Mouse (Mus musculus) neural tube, embryonic 12.5 days (tissue): ENCODE results near the gene Sf3b3. TPM values are rescaled to one million over a fixed set of nuclear protein-coding genes. Genes with fewer than 3 reads are reported as not detected.
A peak's percentile ranks its signal among the peaks of the same experiment; 100 is the strongest.

Experiments used
- ATAC-seq: fragments of 200-750 bp; cut with Nextera tagmentation; 2 replicates; pipeline ENCODE4 v1.8.0; 2017; ENCODE audit warnings: low read depth, mild to moderate bottlenecking, moderate TSS enrichment, moderate library complexity; ENCODE audit not compliant: low FRiP score
- H3K27ac ChIP-seq: fragments of 300-500 bp; sonication (generic); 2 replicates; pipeline ENCODE4 v1.5.1; 2016
- H3K27me3 ChIP-seq: fragments of 300-500 bp; sonication (generic); replicated peaks from 2 replicates; pipeline ENCODE4 v1.6.1; 2016; ENCODE audit warnings: mild to moderate bottlenecking
- H3K36me3 ChIP-seq: fragments of 300-500 bp; sonication (generic); 2 replicates; pipeline ENCODE4 v1.6.1; 2016; ENCODE audit warnings: mild to moderate bottlenecking
- H3K4me1 ChIP-seq: fragments of 300-500 bp; sonication (generic); 2 replicates; pipeline ENCODE4 v1.6.1; 2016
- H3K4me2 ChIP-seq: fragments of 300-500 bp; sonication (generic); replicated peaks from 2 replicates; pipeline ENCODE4 v1.6.1; 2016; ENCODE audit warnings: mild to moderate bottlenecking
- H3K4me3 ChIP-seq: fragments of 300-500 bp; sonication (generic); 2 replicates; pipeline ENCODE4 v1.5.1; 2016
- H3K9ac ChIP-seq: fragments of 300-500 bp; sonication (generic); 2 replicates; pipeline ENCODE4 v1.6.1; 2016; ENCODE audit warnings: mild to moderate bottlenecking
- H3K9me3 ChIP-seq: fragments of 300-500 bp; sonication (generic); 2 replicates; pipeline ENCODE4 v1.6.1; 2016; ENCODE audit warnings: mild to moderate bottlenecking
- WGBS: fragments of 180-500 bp; shearing (Covaris S2); methylation state at CpG from one replicate; pipeline ENCODE4 v1.1.7; 2016; 5-methylcytosine and 5-hydroxymethylcytosine counted together
- polyA plus RNA-seq: library from polyadenylated mRNA; unstranded; fragments of >200 nt; fragmentation: Nextera tagmentation; extraction: Ambion mirVana; gene quantifications from 2 replicates; pipeline ENCODE4 v1.2.1, GENCODE M21; 2016

Gene Sf3b3
- 156 TPM in 2 replicates for polyA plus RNA-seq

DNA sequence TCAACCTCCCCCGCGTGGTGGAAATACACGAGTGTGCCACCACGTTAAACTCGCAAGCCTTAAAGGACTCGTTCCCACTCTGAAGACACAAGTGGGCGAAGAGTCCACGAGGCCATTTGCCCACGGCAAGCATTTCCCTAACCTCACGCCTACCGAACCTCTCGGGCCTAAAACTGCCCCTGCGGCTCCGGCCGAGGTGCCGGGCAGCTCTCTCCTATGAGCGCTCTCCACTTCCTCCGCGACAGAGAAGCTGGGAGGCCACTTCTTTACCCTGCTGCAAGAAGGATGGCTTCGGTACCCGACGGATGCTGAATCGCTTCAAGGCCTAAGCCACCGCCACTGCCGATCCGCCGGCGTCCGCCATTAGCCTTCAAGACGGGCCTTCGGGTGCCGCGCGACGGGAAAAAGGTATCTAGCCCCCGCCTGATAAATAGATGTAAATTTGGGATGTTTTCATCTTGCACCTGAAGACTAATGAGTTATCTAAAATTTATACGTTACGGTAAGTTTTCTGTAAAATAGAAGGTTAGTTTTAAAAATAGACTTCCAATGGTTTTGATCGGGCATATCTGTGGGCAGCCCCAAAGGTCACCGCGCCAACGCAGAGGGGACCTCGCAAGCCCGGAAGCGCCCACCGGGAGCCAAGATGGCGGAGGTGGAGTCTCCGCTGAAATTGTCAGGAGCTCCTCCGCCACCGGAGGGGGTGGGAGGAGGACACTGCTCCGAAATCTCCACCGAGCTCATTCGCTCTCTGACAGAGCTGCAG lies at the start of gene Sf3b3, which contains the start of gene Cog4:
Gene Sf3b3, minus strand, starts transcription at position 383 of the 766 bp plus-strand sequence.
Gene Cog4, plus strand, starts transcription at position 196 of the 766 bp plus-strand sequence.
- ATAC-seq: peak; percentile 92
- Histone ChIP-seq H3K9me3 (no peaks in the 10 kb centered on the region), H3K4me3 (peak within 1 kb of the TSS; percentile 87), H3K4me1 (peaks cover 14% of the 10 kb centered on the region; the same call in 1 of the 2 replicates), H3K27me3 (no peaks in the 10 kb centered on the region), H3K4me2 (peak within 1 kb of the TSS; percentile 61), H3K36me3 (peaks cover 44% of the 10 kb centered on the region), H3K27ac (peak within 1 kb of the TSS; percentile 61), H3K9ac (peak within 1 kb of the TSS; percentile 89)
- WGBS: under 1% methylated on average over 53 of the region's 53 CpGs

DNA sequence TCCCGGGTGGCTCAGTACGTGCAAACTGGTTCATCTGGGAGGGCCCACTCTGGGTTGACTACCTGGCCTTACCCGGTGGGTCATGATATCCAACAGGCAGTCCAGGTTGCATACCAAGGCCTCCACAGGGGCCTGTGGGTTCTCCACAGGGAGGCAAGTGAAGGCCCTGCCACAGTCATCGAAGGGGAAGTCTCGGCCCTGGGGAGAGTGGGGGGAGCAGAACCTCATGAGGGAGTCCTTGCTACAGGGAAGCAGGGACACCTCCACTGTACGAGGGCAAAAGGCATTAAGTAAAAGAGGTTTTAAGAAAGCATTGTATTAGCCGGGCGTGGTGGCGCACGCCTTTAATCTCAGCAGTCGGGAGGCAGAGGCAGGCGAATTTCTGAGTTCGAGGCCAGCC lies 49.2 kb upstream of the Sf3b3 start:
- Histone ChIP-seq H3K4me2 (no peak overlapping the region), H3K4me3 (no peak overlapping the region), H3K4me1 (no peaks in the 10 kb centered on the region), H3K27me3 (no peaks in the 10 kb centered on the region), H3K9ac (no peak overlapping the region), H3K36me3 (peaks cover 35% of the 10 kb centered on the region), H3K27ac (no peak overlapping the region), H3K9me3 (no peaks in the 10 kb centered on the region)
- WGBS: 92% methylated on average over 13 of the region's 13 CpGs
- ATAC-seq: no peak

DNA sequence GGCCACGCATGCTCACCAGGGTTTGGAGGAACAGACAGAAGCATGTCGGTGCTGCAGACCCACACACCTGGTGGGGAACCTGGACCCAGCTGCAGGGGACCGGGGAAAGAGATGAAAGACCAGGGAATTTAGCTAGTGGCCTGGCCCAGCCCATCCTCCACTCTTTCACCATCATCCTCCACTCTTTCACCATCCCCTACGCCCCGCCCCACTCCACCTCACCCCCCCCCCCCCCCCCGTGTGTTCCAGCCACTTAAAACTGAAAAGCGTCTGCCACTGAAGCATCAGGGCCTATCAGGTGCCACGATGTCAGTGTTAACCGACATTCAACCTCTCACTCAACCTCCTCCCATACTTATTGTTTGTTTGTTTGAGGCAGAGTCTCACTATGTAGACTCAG lies 48.7 kb upstream of the Sf3b3 start:
- H3K9ac ChIP-seq: no peak overlapping the region
- H3K4me2 ChIP-seq: no peak overlapping the region
- no peak for ATAC-seq
- H3K4me3 ChIP-seq: no peak overlapping the region
- H3K27me3 ChIP-seq: no peaks in the 10 kb centered on the region
- no peaks in the 10 kb centered on the region for H3K9me3 ChIP-seq
- no peak overlapping the region for H3K27ac ChIP-seq
- H3K36me3 ChIP-seq: peaks cover 37% of the 10 kb centered on the region
- WGBS: 79% methylated on average over 9 of the region's 9 CpGs
- no peaks in the 10 kb centered on the region for H3K4me1 ChIP-seq

DNA sequence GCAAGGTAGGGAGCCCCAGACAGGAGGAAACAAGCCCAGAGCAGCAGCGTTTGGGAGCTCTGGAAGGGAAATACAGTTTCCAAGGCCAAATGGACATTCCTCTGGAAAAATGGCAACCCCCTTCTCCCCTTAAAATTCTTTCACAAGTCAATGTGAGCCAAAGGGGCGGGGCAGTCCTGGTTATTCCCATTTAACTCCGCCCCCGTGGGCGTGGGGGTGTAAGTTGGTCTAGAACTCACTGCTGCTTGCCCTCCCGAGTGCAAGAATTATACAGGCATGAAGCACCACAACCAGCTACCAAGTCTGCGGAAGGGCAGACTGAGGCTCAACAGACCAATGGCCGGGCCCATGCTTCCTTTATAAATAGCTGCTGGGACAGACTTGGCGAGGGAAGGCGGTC lies 48.3 kb upstream of the Sf3b3 start:
- H3K27me3 ChIP-seq: no peaks in the 10 kb centered on the region
- no peak for ATAC-seq
- H3K4me2 ChIP-seq: no peak overlapping the region
- H3K4me3 ChIP-seq: no peak overlapping the region
- peaks cover 37% of the 10 kb centered on the region for H3K36me3 ChIP-seq
- WGBS: 89% methylated on average over 10 of the region's 10 CpGs
- H3K9me3 ChIP-seq: no peaks in the 10 kb centered on the region
- H3K9ac ChIP-seq: no peak overlapping the region
- H3K4me1 ChIP-seq: no peaks in the 10 kb centered on the region
- no peak overlapping the region for H3K27ac ChIP-seq

DNA sequence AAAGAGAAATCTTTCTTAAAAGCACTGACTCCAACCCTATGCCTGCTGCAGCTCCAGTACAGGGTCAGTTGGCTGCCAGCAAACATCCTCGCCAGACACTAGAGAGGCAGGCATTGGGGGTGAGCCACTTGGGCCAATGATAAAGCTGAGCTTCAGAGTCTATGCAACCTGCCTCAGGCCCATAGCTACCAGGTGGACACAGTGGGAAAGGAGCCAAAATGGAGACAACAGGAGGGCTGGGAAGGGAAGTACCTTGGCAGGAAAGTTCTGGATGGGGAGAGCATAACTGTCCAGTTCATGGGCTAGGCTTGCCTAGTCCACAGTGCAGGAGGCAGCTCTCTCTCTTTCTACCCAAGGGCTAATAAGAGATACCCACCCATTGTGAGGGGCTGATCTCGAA lies 46.3 kb upstream of the Sf3b3 start:
- Histone ChIP-seq H3K36me3 (peaks cover 37% of the 10 kb centered on the region), H3K4me2 (no peak overlapping the region), H3K4me3 (no peak overlapping the region), H3K27ac (no peak overlapping the region), H3K27me3 (no peaks in the 10 kb centered on the region), H3K9me3 (no peaks in the 10 kb centered on the region), H3K4me1 (no peaks in the 10 kb centered on the region), H3K9ac (no peak overlapping the region)
- no peak for ATAC-seq
- 94% methylated on average over 2 of the region's 2 CpGs for WGBS

DNA sequence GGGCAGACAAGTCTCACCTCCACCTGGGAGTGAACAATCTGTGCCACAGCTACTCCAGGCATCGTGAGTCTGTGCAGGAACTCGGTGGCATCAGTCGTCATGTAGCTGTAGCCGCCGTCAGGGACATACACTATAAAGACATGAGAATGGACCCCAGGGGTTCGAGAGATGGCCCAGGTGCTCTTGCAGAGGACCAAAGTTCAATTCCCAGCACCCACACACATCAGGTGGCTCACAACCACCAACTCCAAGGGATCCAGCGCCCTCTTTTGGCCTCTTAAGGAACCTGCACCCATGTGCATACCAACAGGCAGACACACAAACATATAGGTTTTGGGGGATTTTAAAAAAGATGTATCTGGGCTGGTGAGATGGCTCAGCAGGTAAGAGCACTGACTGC lies 45.5 kb upstream of the Sf3b3 start:
- no peaks in the 10 kb centered on the region for H3K4me1 ChIP-seq
- ATAC-seq: no peak
- WGBS: 88% methylated on average over 7 of the region's 7 CpGs
- no peak overlapping the region for H3K4me3 ChIP-seq
- H3K36me3 ChIP-seq: peaks cover 42% of the 10 kb centered on the region
- H3K27ac ChIP-seq: no peak overlapping the region
- H3K9ac ChIP-seq: no peak overlapping the region
- no peaks in the 10 kb centered on the region for H3K9me3 ChIP-seq
- no peaks in the 10 kb centered on the region for H3K27me3 ChIP-seq
- H3K4me2 ChIP-seq: no peak overlapping the region

DNA sequence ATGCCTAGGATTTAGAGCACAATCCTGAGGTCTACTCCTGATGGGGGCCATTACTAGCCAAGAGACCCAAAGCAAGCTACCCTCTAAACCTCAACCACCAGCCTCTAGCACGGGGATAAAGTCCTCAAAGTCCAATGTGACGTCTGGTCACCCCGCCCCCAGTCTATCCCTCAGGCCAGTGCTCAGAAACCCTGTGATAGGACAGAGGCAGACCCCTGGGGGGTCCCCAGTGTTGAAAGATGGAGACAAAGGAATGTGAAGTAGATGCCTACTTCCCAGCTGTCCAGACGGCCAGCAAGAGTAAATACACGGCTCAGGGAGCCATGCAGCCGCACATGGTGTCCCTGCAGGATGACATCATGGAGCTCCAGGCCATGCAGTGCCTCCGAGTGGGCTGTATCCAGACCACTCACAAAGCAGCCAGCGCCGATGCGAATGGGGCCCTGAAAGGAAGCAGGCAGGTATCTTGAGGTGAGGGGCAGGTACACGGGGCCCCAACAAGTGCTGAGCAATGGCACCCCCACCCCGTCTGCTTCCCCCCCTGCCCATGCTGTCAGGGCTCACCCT lies 43.4 kb upstream of the Sf3b3 start:
- Histone ChIP-seq H3K27ac (no peak overlapping the region), H3K4me3 (no peak overlapping the region), H3K4me2 (no peak overlapping the region), H3K36me3 (peaks cover 52% of the 10 kb centered on the region), H3K4me1 (no peaks in the 10 kb centered on the region), H3K27me3 (no peaks in the 10 kb centered on the region), H3K9me3 (no peaks in the 10 kb centered on the region), H3K9ac (no peak overlapping the region)
- no peak for ATAC-seq
- WGBS: 75% methylated on average over 12 of the region's 12 CpGs

DNA sequence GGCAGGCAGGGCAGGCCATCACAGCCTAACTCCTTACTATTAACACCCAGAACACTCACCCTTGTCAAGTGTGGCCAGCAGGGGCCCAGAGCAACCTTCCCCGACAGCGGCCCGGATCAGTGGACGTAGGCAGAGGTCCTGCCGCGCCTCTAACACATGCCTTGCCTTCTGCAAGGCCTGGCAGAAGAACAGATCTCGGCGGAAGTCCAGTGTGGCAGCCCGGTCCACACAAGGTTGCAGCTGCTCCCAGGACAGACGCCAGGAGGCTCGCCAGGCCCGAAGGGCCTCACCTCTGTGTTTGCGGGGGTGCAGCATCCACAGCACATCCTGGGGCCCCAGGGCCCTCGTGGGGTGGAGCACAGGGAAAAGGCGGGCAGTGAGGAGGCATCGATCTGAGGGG lies 42.3 kb upstream of the Sf3b3 start:
- Histone ChIP-seq H3K36me3 (peaks cover 60% of the 10 kb centered on the region), H3K27me3 (no peaks in the 10 kb centered on the region), H3K4me2 (no peak overlapping the region), H3K9ac (no peak overlapping the region), H3K9me3 (no peaks in the 10 kb centered on the region), H3K4me1 (no peaks in the 10 kb centered on the region), H3K4me3 (no peak overlapping the region), H3K27ac (no peak overlapping the region)
- no peak for ATAC-seq
- 93% methylated on average over 16 of the region's 16 CpGs for whole genome bisulfite sequencing

DNA sequence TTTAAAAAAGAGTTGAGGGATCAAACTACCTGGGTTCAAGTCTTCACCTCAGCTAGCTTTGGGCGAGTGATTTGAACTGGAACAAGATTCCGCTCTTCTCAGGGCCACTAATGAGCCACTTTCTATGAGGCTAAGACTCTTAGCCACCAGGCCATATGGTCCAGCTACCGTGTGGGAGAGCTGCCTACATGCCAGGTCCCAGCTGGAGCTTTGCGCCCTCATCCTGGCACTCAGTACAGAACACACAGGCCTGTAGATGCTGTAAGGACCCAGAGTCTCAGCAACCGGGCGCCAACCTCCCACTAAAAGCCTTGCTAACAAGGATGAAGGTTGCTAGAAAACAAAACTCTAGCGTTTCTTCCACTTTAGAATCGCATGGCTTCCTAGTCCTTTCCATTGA lies 41.9 kb upstream of the Sf3b3 start:
- no peaks in the 10 kb centered on the region for H3K4me1 ChIP-seq
- no peaks in the 10 kb centered on the region for H3K27me3 ChIP-seq
- H3K27ac ChIP-seq: no peak overlapping the region
- no peaks in the 10 kb centered on the region for H3K9me3 ChIP-seq
- no peak overlapping the region for H3K4me3 ChIP-seq
- no peak for ATAC-seq
- H3K36me3 ChIP-seq: peaks cover 62% of the 10 kb centered on the region
- no peak overlapping the region for H3K4me2 ChIP-seq
- no peak overlapping the region for H3K9ac ChIP-seq
- WGBS: 90% methylated on average over 8 of the region's 8 CpGs

DNA sequence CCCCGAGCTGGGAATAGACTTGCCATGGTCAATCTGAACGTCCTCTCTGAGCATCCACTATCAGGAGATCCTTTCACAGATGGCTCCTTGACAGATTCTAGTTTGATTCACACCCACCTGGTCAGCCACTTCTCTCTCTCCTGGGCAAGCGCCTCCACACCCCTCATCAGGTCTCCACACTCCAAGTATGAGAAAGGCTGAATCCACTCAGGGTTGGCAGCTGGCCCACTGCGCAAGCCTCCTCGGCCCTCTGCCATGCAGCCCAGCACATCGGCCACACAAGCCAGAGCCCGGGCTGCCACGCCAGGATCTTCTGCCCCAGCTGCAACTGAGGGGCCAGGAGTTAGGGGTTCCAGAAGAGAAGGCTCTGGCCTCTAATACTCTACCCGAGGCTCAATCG lies 41.0 kb upstream of the Sf3b3 start:
- WGBS: 93% methylated on average over 10 of the region's 10 CpGs
- Histone ChIP-seq H3K4me2 (no peak overlapping the region), H3K4me1 (no peaks in the 10 kb centered on the region), H3K4me3 (no peak overlapping the region), H3K9me3 (no peaks in the 10 kb centered on the region), H3K27ac (no peak overlapping the region), H3K36me3 (peaks cover 65% of the 10 kb centered on the region), H3K9ac (no peak overlapping the region), H3K27me3 (no peaks in the 10 kb centered on the region)
- no peak for ATAC-seq

DNA sequence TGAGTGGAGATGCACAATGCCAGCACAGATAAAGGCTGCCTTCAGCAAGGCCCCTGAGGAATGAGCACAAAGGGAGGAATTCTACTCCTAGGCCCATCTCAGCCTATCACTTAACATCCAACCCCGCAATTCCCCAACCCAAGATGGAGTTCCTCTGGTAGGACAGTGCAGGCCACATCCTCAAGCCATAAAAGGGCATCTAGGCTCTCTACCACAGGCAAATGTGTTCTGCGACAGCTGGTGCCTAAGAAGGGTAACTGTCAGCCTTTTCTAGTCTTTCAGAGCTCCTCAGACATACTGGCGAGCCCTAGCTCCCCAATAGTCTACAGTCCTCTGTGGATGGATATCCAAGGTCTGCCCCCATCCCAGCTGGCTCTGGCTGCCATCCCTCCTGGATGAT lies 40.0 kb upstream of the Sf3b3 start:
- no peaks in the 10 kb centered on the region for H3K27me3 ChIP-seq
- H3K4me2 ChIP-seq: no peak overlapping the region
- H3K9me3 ChIP-seq: no peaks in the 10 kb centered on the region
- WGBS: 94% methylated on average over 3 of the region's 3 CpGs
- H3K36me3 ChIP-seq: peaks cover 70% of the 10 kb centered on the region
- H3K9ac ChIP-seq: no peak overlapping the region
- H3K4me3 ChIP-seq: no peak overlapping the region
- no peak overlapping the region for H3K27ac ChIP-seq
- no peaks in the 10 kb centered on the region for H3K4me1 ChIP-seq
- no peak for ATAC-seq

DNA sequence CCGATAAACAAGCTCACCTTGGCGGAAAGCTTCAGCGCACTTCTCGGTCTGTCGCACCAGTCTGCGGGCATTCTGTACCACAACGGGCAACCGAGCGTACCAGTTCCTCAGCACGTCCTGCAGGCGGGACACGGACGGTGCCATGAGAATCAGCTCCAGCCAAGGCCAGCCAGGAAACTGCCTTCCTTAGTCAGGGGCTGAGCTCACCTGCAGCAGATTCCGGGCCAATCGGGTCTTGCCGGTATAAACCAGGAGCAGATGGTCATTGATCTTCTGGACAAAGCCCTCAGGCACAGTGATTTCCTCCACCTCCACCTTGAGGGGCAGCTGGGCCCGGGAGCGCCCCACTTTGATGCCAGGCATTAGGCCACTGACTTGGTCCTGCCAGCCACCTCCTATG lies 37.2 kb upstream of the Sf3b3 start:
- Histone ChIP-seq H3K4me2 (no peak overlapping the region), H3K4me3 (no peak overlapping the region), H3K4me1 (no peaks in the 10 kb centered on the region), H3K27ac (no peak overlapping the region), H3K36me3 (peaks cover 87% of the 10 kb centered on the region), H3K27me3 (no peaks in the 10 kb centered on the region), H3K9me3 (no peaks in the 10 kb centered on the region), H3K9ac (no peak overlapping the region)
- 96% methylated on average over 18 of the region's 18 CpGs for WGBS
- no peak for ATAC-seq
